Mouse (Mus musculus) CH12.LX (cell line): ENCODE data around the gene Hes2. TPM values are rescaled to one million over a fixed set of nuclear protein-coding genes. Genes with fewer than 3 reads are reported as not detected.

Experiments used
- DNase-seq: peaks from one replicate; pipeline ENCODE4 v3.0.0-alpha.2; 2013; ENCODE audit errors: extremely low read depth
- H3K27ac ChIP-seq: 2 replicates; pipeline ENCODE4 v1.5.1; 2012; ENCODE audit warnings: low read depth, mild to moderate bottlenecking, control low read depth, moderate library complexity; ENCODE audit not compliant: insufficient read depth
- H3K27me3 ChIP-seq: replicated peaks from 2 replicates; pipeline ENCODE3; 2012; ENCODE audit warnings: inconsistent platforms
- H3K36me3 ChIP-seq, 2 experiments: replicated peaks in 1 of 2; 2 replicates each; pipeline versions ENCODE3 to v1.6.1; 2012; ENCODE audit warnings: inconsistent platforms in 1 of 2, low read length in 1 of 2, mild to moderate bottlenecking in 1 of 2, mixed read lengths in 1 of 2, moderate library complexity in 1 of 2; ENCODE audit not compliant: control insufficient read depth in 1 of 2, insufficient read depth in 1 of 2
- H3K4me1 ChIP-seq, 2 experiments: 2 replicates each; pipeline ENCODE4 v1.6.1; 2012; ENCODE audit warnings: inconsistent platforms in 1 of 2, moderate library complexity in 1 of 2; ENCODE audit not compliant: insufficient read depth in 2 of 2, control insufficient read depth in 1 of 2
- H3K4me2 ChIP-seq: 2 replicates; pipeline ENCODE4 v1.6.1; 2012; ENCODE audit warnings: low read depth, mild to moderate bottlenecking, control low read depth; ENCODE audit not compliant: poor library complexity, insufficient read depth, severe bottlenecking
- H3K4me3 ChIP-seq, 3 experiments: fragments of 150-350 bp in 1 of 3; sonication (generic) in 1 of 3; replicated peaks in 1 of 3; 2 replicates each; pipeline versions ENCODE3 to v1.5.1; 2011 to 2012; ENCODE audit warnings: low read depth in 2 of 3, low read length in 2 of 3, mild to moderate bottlenecking in 2 of 3, moderate library complexity in 2 of 3, control low read depth in 1 of 3, improper control_type of control experiment in 1 of 3, inconsistent platforms in 1 of 3, mixed read lengths in 1 of 3; ENCODE audit not compliant: poor library complexity in 1 of 3
- H3K79me2 ChIP-seq: replicated peaks from 2 replicates; pipeline ENCODE4 v1.6.1; 2012; ENCODE audit warnings: mild to moderate bottlenecking, moderate library complexity; ENCODE audit not compliant: control insufficient read depth, poor library complexity, insufficient read depth, severe bottlenecking; ENCODE audit errors: extremely low read depth
- H3K9ac ChIP-seq: 2 replicates; pipeline ENCODE4 v1.6.1; 2012; ENCODE audit warnings: low read depth, mild to moderate bottlenecking, control low read depth, moderate library complexity; ENCODE audit not compliant: insufficient read depth
- H3K9me3 ChIP-seq: replicated peaks from 2 replicates; pipeline ENCODE3; 2012; ENCODE audit warnings: low read length, inconsistent platforms, mixed read lengths
- BHLHE40 ChIP-seq: IDR thresholded peaks from 2 replicates; pipeline ENCODE4 v1.6.1; 2011; ENCODE audit warnings: mild to moderate bottlenecking, low read depth, low read length, improper control_type of control experiment
- E2F4 ChIP-seq: IDR thresholded peaks from 2 replicates; pipeline ENCODE4 v1.6.1; 2011; ENCODE audit warnings: low read depth, low read length, improper control_type of control experiment; ENCODE audit not compliant: insufficient replicate concordance
- ETS1 ChIP-seq: conservative IDR thresholded peaks from 2 replicates; pipeline ENCODE4 v1.6.1; 2012; ENCODE audit warnings: low read depth, mild to moderate bottlenecking, inconsistent platforms, low read length, improper control_type of control experiment, moderate library complexity
- HCFC1 ChIP-seq: IDR thresholded peaks from 2 replicates; pipeline ENCODE4 v1.6.1; 2012; ENCODE audit warnings: low read depth, mild to moderate bottlenecking, inconsistent platforms, low read length, improper control_type of control experiment
- JUND ChIP-seq: conservative IDR thresholded peaks from 2 replicates; pipeline ENCODE4 v1.6.1; 2011; ENCODE audit warnings: low read depth, low read length, improper control_type of control experiment
- MAX ChIP-seq: IDR thresholded peaks from 2 replicates; pipeline ENCODE4 v1.6.1; 2011; ENCODE audit warnings: low read length, improper control_type of control experiment
- MEF2A ChIP-seq: IDR thresholded peaks from 2 replicates; pipeline ENCODE4 v1.6.1; 2014; ENCODE audit warnings: low read depth, mild to moderate bottlenecking, inconsistent platforms, low read length, improper control_type of control experiment, borderline replicate concordance
- MXI1 ChIP-seq: IDR thresholded peaks from 2 replicates; pipeline ENCODE4 v1.6.1; 2011; ENCODE audit warnings: mild to moderate bottlenecking, low read depth, low read length, improper control_type of control experiment
- NELFE ChIP-seq: IDR thresholded peaks from 2 replicates; pipeline ENCODE4 v1.6.1; 2011; ENCODE audit warnings: low read depth, low read length, improper control_type of control experiment
- NRF1 ChIP-seq: IDR thresholded peaks from 2 replicates; pipeline ENCODE4 v1.6.1; 2014; ENCODE audit warnings: low read depth, mild to moderate bottlenecking, inconsistent platforms, low read length, improper control_type of control experiment, moderate library complexity
- POLR2AphosphoS2 ChIP-seq: IDR thresholded peaks from 2 replicates; pipeline ENCODE4 v1.6.1; 2011; ENCODE audit warnings: low read depth, low read length, improper control_type of control experiment
- SIN3A ChIP-seq: IDR thresholded peaks from 2 replicates; pipeline ENCODE4 v1.6.1; 2012; ENCODE audit warnings: low read length, improper control_type of control experiment, inconsistent platforms
- TBP ChIP-seq: conservative IDR thresholded peaks from 2 replicates; pipeline ENCODE4 v1.6.1; 2011; ENCODE audit warnings: low read depth, low read length, improper control_type of control experiment
- USF1 ChIP-seq: IDR thresholded peaks from 2 replicates; pipeline ENCODE4 v1.6.1; 2014; ENCODE audit warnings: low read depth, mild to moderate bottlenecking, inconsistent platforms, low read length, improper control_type of control experiment
- USF2 ChIP-seq: conservative IDR thresholded peaks from 2 replicates; pipeline ENCODE4 v1.6.1; 2011; ENCODE audit warnings: low read depth, low read length, improper control_type of control experiment
- ZC3H11A ChIP-seq: IDR thresholded peaks from 2 replicates; pipeline ENCODE4 v1.6.1; 2012; ENCODE audit warnings: low read depth, mild to moderate bottlenecking, inconsistent platforms, low read length, improper control_type of control experiment
- ZMIZ1 ChIP-seq: IDR thresholded peaks from 2 replicates; pipeline ENCODE4 v1.6.1; 2012; ENCODE audit warnings: low read depth, mild to moderate bottlenecking, inconsistent platforms, low read length, improper control_type of control experiment
- ZNF384 ChIP-seq: IDR thresholded peaks from 2 replicates; pipeline ENCODE4 v1.6.1; 2012; ENCODE audit warnings: low read depth, low read length, improper control_type of control experiment, inconsistent platforms
- dilution Hi-C: fragments of 300-500 bp; cut with MboI; formaldehyde crosslinking; loops from 2 replicates; pipeline ENCODE4 v1.14.3; 2020; ENCODE audit warnings: low sequenced_read_pairs; ENCODE audit not compliant: extremely low pct_unique_long_range_greater_than_20kb, extremely low pct_ligation_motif_present
- in situ Hi-C: fragments of 300-500 bp; cut with MboI; formaldehyde crosslinking; loops from 3 replicates; pipeline ENCODE4 v1.14.3; 2019; ENCODE audit warnings: low sequenced_read_pairs, low pct_ligation_motif_present, low pct_unique_long_range_greater_than_20kb, mixed read lengths
- polyA plus RNA-seq: library from polyadenylated mRNA; unstranded; fragments of >175 nt; gene quantifications from 2 replicates; pipeline ENCODE4 v1.2.1, GENCODE M21; 2012; ENCODE audit warnings: low read depth; ENCODE audit not compliant: insufficient read length
- total RNA-seq, 2 experiments: library from RNA; depleted of rRNA; stranded (reverse); fragments of 300-350 nt in 1 of 2; fragments of >200 nt in 1 of 2; gene quantifications; 2 replicates each; pipeline ENCODE4 v1.2.3; 2012 to 2014

Gene Hes2
- total and polyA plus RNA-seq, 3 experiments, result not detected

- Histone ChIP-seq H3K9me3 (peaks cover 4% of the 10 kb centered on the region), H3K4me1 (peaks cover 32 to 80% of the 10 kb centered on the region in 2 experiments), H3K36me3 (peaks cover 0 to 11% of the 10 kb centered on the region in 2 experiments), H3K4me2 (no peak overlapping the region), H3K9ac (no peak overlapping the region), H3K27me3 (no peaks in the 10 kb centered on the region), H3K4me3 (no peak overlapping the region), H3K79me2 (no peaks in the 10 kb centered on the region), H3K27ac (no peak overlapping the region)
- dilution Hi-C loops (no loop called here), in situ Hi-C loops (no loop called here)
- DNase-seq, result no peak
- no peak for TF ChIP-seq E2F4
- TF ChIP-seq BHLHE40, result no peak
- TF ChIP-seq ZMIZ1, result no peak
- TF ChIP-seq ZC3H11A, result no peak
- TF ChIP-seq MXI1, result no peak
Measured at GRCm38 (mm10) chr4:152189071-152189470, 30.4 kb downstream of the Hes2 start.

- Histone ChIP-seq H3K27me3 (no peaks in the 10 kb centered on the region), H3K9me3 (peaks cover 4% of the 10 kb centered on the region), H3K79me2 (no peaks in the 10 kb centered on the region), H3K4me2 (0 out of 2 replicates have a peak overlapping the region, but pooled peaks have one; percentile 17), H3K9ac (no peak overlapping the region), H3K36me3 (peaks cover 0 to 13% of the 10 kb centered on the region in 2 experiments), H3K4me1 (peaks cover 32 to 82% of the 10 kb centered on the region in 2 experiments), H3K4me3 (peak overlapping the region in 1 of 3 experiments; percentile 38), H3K27ac (0 out of 2 replicates have a peak overlapping the region, but pooled peaks have one; percentile 23)
- TF ChIP-seq USF2, result no peak
- TF ChIP-seq NRF1, result no peak
- no peak for TF ChIP-seq HCFC1
- TF ChIP-seq TBP, result no peak
- TF ChIP-seq ZNF384, result no peak
- no peak for TF ChIP-seq JUND
- TF ChIP-seq MAX, result no peak
- TF ChIP-seq NELFE, result no peak
- no peak for TF ChIP-seq SIN3A
- no peak for TF ChIP-seq USF1
- no peak for TF ChIP-seq MEF2A
- TF ChIP-seq POLR2AphosphoS2, result no peak
- TF ChIP-seq ETS1, result no peak
- in situ Hi-C loops (no loop called here), dilution Hi-C loops (no loop called here)
- DNase-seq, result no peak
Measured at GRCm38 (mm10) chr4:152189691-152190090, 31.0 kb downstream of the Hes2 start.
